Mouse (Mus musculus) left cerebral cortex, adult 2 months (tissue): ENCODE data around the gene Med15. TPM values are rescaled to one million over a fixed set of nuclear protein-coding genes. Genes with fewer than 3 reads are reported as not detected.

Experiments used
- DNase-seq, 2 experiments: peaks; one replicate each; pipeline ENCODE4 v3.0.0; 2021 to 2022; ENCODE audit warnings: low spot score in 2 of 2, mixed read lengths in 1 of 2; ENCODE audit errors: extremely low spot score in 1 of 2
- H3K27ac ChIP-seq: fragments of 200-600 bp; 2 replicates; pipeline ENCODE4 v1.8.1; 2022
- H3K4me3 ChIP-seq: fragments of 200-600 bp; 2 replicates; pipeline ENCODE4 v1.8.1; 2022
- CTCF ChIP-seq: fragments of 200-600 bp; IDR thresholded peaks from 2 replicates; pipeline ENCODE4 v1.8.1; 2022; ENCODE audit warnings: antibody characterized with exemption, mild to moderate bottlenecking, moderate library complexity
- intact Hi-C: fragments of 180-260 bp; cut with DNase I; formaldehyde crosslinking; loops from one replicate; pipeline ENCODE4 v1.15.1; 2025
- total RNA-seq, 2 experiments: library from RNA; stranded (reverse); gene quantifications; 2 replicates each; pipeline ENCODE4 v1.2.3; 2021

Med15 gene
- total RNA-seq, 2 experiments from 2014 or later: 76.9 to 83.4 TPM

DNA sequence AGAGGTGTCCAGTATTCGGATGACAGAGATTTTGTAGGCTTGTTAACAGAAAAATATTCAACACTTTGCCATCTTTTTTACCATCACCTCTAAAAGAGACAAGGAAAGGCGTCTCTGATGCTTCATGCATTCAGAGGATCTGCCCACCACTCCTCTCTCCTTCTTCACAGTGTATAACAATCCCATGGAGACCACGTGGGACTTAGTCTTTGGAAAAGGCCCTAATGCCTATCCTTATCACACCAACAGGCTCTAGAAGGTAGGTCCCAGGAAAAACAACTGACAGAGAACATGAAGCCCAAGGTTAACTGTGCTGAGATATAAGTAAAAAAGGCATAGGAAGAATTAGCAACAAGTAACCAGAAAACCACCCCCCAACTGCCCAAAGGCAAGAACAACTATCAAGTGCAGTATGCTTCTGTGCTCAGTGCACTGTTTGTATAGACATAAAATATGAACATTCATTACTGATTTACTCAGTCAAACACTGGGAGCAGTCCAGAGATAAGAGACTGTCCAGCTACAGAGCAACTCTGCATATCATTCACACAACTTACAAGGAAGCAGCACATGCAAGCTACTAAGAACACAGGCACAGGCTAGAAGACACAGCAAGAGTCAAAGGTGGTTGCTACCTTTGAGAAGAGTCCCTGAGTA, 32.2 kb downstream of the Med15 start:
- TF ChIP-seq CTCF: no peak
- no peak for DNase-seq
- Histone ChIP-seq H3K27ac (no peak overlapping the region), H3K4me3 (no peak overlapping the region)
- intact Hi-C loops: no loop called here

DNA sequence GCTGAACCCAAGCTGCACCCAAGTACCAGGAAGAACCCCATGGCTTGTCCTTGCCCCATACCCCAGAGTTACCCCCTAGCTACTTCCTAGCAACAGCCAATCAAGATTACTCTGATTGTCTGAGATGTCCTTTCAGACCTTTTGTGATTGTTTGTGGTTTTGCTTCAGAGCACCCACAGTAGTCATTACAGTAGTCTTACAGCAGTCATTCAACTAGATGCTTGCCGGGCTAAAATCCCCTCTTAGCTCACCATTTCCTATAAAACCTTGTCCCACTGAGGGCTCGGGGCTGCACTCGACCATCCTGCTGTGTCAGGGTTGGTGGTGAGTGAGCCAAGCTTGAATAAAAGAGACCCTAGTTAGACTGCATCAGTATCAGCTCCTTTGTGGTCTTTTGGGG, 37.8 kb downstream of the Med15 start:
- intact Hi-C loops: no loop called here
- H3K4me3 ChIP-seq: no peak overlapping the region
- TF ChIP-seq CTCF: no peak
- H3K27ac ChIP-seq: no peak overlapping the region
- no peak for DNase-seq

- no peak overlapping the region for H3K4me3 ChIP-seq
- intact Hi-C loops: no loop called here
- H3K27ac ChIP-seq: no peak overlapping the region
- DNase-seq: no peak
- TF ChIP-seq CTCF: no peak
These were observed 62.8 kb downstream of the Med15 start for GRCm38 (mm10) chr16:17669886-17670285.

GRCm38 (mm10) chr16:17665568-17665967, 67.1 kb downstream of the Med15 start:
- intact Hi-C loops: no loop called here
- Histone ChIP-seq H3K27ac (no peak overlapping the region), H3K4me3 (no peak overlapping the region)
- no peak for TF ChIP-seq CTCF
- no peak for DNase-seq

- Histone ChIP-seq H3K4me3 (no peak overlapping the region), H3K27ac (no peak overlapping the region)
- TF ChIP-seq CTCF: no peak
- no peak for DNase-seq
- intact Hi-C loops: no loop called here
These were observed 76.3 kb downstream of the Med15 start for GRCm38 (mm10) chr16:17656212-17656871.

DNA sequence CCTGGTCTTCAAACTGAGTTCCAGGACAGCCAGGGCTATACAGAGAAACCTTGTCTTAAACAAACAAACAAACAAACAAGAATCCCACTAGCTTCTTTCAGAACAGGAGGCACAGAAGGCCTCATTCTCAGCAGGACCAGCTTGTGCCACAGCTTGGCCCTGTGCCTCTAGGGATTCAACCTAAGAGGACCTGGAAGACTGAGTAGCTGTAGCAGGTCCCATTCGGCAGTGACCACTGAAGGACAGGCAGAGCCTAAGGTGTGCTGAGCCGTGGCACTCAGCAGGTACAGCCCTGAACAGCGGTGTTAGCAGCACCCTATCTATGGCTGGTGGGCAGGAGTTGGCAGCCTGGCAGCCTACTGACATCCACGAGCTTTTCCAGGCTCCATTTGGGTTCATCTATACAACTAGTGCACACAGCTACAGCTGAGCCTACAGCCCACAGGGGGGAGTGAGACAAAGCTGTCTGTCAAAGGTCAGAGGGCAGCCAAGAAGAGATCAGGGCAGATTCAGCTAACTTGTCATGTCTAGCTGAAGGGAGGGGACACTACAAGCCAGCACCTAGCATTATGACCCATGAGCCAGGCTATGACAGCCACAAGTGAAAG, 78.4 kb downstream of the Med15 start:
- intact Hi-C loops: no loop called here
- Histone ChIP-seq H3K27ac (no peak overlapping the region), H3K4me3 (no peak overlapping the region)
- TF ChIP-seq CTCF: no peak
- no peak for DNase-seq

DNA sequence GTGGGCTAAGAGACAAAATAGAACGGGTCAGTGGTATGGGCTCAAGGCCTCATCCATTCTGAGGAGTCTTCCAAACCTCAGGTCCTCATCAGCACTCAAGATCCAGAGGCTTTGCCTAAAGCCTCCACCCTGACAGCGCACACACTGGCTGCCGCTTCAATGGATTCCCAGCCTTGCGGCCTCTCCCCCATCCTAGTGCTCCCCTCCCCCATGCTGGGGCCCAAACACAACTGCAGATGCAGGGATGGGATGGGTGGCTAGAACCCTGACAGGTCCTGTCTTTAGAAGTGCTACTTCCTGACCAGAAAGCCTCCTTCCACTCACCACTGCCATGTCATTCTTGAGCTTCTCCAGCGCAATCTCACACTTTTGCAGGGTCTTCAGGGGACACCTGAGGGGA, 79.1 kb downstream of the Med15 start:
- H3K27ac ChIP-seq: no peak overlapping the region
- no peak for DNase-seq
- no peak overlapping the region for H3K4me3 ChIP-seq
- intact Hi-C loops: no loop called here
- no peak for TF ChIP-seq CTCF

GRCm38 (mm10) chr16:17652607-17653006, 80.1 kb downstream of the Med15 start:
- TF ChIP-seq CTCF: no peak
- Histone ChIP-seq H3K27ac (no peak overlapping the region), H3K4me3 (no peak overlapping the region)
- intact Hi-C loops: no loop called here
- no peak for DNase-seq

DNA sequence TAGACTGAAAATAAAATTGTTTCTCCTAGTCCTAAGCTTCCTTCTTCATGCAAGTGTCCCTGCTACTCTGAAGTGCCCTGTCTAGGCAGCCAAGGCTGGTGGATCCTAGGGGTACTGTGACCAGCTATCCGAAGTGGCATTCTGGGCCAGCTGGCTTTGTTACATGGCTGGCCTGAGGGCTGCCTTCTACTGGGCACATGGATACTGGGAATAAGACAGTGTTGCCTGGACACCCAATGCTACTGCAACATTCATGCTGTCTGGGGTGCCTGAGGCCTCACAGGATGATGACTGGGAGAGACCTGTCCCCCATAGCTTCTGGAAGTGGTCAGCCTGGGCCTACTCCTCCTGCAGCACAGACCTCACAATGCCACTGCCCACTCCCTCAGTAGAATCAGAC, 82.0 kb downstream of the Med15 start:
- DNase-seq: no peak
- intact Hi-C loops: no loop called here

DNA sequence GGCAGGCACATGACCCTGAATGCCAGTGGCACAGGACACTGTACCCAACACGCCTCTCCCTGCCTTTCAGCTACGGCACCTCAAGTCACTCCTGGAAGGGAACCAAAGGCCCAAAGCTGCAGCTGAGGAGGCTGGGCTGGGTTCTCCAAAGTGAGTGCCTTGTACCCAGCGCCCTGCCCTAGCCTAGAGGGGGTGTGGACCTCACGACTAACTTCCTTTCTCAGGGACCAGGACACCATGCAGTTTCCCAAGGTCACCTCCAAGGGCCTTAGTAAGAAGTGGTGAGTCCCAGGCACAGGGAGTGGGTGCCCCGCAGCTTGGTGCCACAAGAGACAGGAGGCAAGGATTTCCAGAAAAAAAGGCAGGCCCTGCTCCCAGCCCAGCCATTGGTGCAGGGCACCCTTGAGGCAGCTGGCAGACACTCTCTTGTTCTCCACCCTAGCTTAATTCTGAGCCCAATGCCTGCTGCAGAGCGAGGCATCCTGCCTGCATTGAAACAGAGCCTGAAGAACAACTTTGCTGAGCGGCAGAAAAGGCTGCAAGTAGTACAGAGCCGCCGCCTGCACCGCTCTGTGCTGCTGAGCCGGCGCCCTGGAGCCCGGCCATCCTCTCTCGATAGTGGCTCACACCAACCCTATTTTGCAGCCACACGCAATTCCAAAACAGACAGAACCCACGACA, 82.6 kb downstream of the Med15 start:
- no peak for DNase-seq
- no peak for TF ChIP-seq CTCF
- intact Hi-C loops: loop anchor here (5.0 kb wide), 1 partner anchor 157 kb away; no protein-coding TSS in a partner anchor
- peak overlapping the region; percentile 62 for H3K27ac ChIP-seq
- H3K4me3 ChIP-seq: no peak overlapping the region

More for the DNA sequence above, 82.0 kb downstream of the Med15 start:
- Histone ChIP-seq H3K27ac (peak overlapping the region; percentile 62), H3K4me3 (no peak overlapping the region)
- TF ChIP-seq CTCF: no peak

- Histone ChIP-seq H3K27ac (no peak overlapping the region), H3K4me3 (no peak overlapping the region)
- intact Hi-C loops: loop anchor here (5.0 kb wide), 1 partner anchor 160 kb away; no protein-coding TSS in a partner anchor
- DNase-seq: no peak
- no peak for TF ChIP-seq CTCF
These were observed 84.9 kb downstream of the Med15 start for GRCm38 (mm10) chr16:17647566-17648340.
